Mouse (Mus musculus) small intestine, adult 2 months (tissue): ENCODE measurements around the gene Dydc2. TPM values are rescaled to one million over a fixed set of nuclear protein-coding genes. Genes with fewer than 3 reads are reported as not detected.

Experiments
- H3K27ac ChIP-seq: fragments of 200-500 bp; 2 replicates; pipeline ENCODE4 v1.5.1; 2012; ENCODE audit warnings: low read depth, low read length, control low read depth, inconsistent platforms; ENCODE audit not compliant: insufficient read depth
- H3K27me3 ChIP-seq: fragments of 200-500 bp; 2 replicates; pipeline ENCODE4 v1.6.1; 2012; ENCODE audit warnings: mild to moderate bottlenecking, moderate library complexity, low read length, inconsistent platforms; ENCODE audit not compliant: control insufficient read depth, insufficient read depth
- H3K36me3 ChIP-seq: fragments of 200-500 bp; 2 replicates; pipeline ENCODE4 v1.6.1; 2012; ENCODE audit warnings: mild to moderate bottlenecking, low read length, control low read depth, inconsistent platforms; ENCODE audit not compliant: control insufficient read depth, insufficient read depth
- H3K4me1 ChIP-seq: fragments of 200-500 bp; 2 replicates; pipeline ENCODE4 v1.6.1; 2012; ENCODE audit warnings: low read length, inconsistent platforms, mixed read lengths; ENCODE audit not compliant: control insufficient read depth, insufficient read depth, insufficient read length
- H3K4me3 ChIP-seq: fragments of 200-500 bp; 2 replicates; pipeline ENCODE4 v1.5.1; 2012; ENCODE audit warnings: low read depth, mild to moderate bottlenecking, control low read depth, inconsistent platforms, low read length, moderate library complexity
- CTCF ChIP-seq: fragments of 200-500 bp; IDR thresholded peaks from 2 replicates; pipeline ENCODE4 v1.5.1; 2012; ENCODE audit warnings: low read depth, mild to moderate bottlenecking, control low read depth, inconsistent platforms, low read length, moderate library complexity, mixed read lengths; ENCODE audit not compliant: insufficient replicate concordance, insufficient read length; ENCODE audit errors: extremely low read depth
- POLR2A ChIP-seq: fragments of 200-500 bp; IDR thresholded peaks from 2 replicates; pipeline ENCODE4 v1.6.1; 2012; ENCODE audit warnings: low read depth, mild to moderate bottlenecking, control low read depth, inconsistent platforms, low read length, moderate library complexity
- WGBS: fragments of 180-500 bp; shearing (Covaris S2); methylation state at CpG from one replicate; pipeline ENCODE4 v1.1.7; 2018; 5-methylcytosine and 5-hydroxymethylcytosine counted together
- polyA plus RNA-seq: library from polyadenylated mRNA; depleted of rRNA; stranded (reverse); fragments of >200 nt; gene quantifications from 2 replicates; pipeline ENCODE4 v1.2.3, GENCODE M21; 2012; rRNA removed

The Dydc2 gene
- polyA plus RNA-seq, 1 experiment: not detected

DNA sequence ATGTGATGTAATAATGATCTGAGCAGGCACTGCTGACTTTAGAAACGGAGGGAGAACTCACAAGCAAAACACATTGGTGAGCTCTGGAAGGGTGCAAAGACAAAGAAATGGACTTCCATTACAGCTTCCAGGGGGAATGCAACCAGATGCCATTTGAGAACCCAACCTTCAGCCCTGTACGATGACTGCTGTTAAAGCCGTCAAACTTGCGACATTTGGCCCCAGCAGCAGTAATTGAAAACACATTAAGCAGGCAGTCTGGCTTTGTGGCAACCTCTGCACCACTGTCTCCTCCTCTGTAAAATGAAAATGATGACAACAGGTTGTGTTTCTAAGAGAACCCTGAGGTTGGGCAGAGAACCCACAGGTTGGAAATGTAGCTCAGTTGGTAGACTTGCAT lies 68.2 kb downstream of the Dydc2 start:
- Histone ChIP-seq H3K4me1 (no peaks in the 10 kb centered on the region), H3K36me3 (peaks cover 7% of the 10 kb centered on the region), H3K27me3 (no peaks in the 10 kb centered on the region), H3K27ac (no peak overlapping the region), H3K4me3 (no peak overlapping the region)
- WGBS: 90% methylated on average over 4 of the region's 4 CpGs
- TF ChIP-seq CTCF (no peak), POLR2A (no peak)

DNA sequence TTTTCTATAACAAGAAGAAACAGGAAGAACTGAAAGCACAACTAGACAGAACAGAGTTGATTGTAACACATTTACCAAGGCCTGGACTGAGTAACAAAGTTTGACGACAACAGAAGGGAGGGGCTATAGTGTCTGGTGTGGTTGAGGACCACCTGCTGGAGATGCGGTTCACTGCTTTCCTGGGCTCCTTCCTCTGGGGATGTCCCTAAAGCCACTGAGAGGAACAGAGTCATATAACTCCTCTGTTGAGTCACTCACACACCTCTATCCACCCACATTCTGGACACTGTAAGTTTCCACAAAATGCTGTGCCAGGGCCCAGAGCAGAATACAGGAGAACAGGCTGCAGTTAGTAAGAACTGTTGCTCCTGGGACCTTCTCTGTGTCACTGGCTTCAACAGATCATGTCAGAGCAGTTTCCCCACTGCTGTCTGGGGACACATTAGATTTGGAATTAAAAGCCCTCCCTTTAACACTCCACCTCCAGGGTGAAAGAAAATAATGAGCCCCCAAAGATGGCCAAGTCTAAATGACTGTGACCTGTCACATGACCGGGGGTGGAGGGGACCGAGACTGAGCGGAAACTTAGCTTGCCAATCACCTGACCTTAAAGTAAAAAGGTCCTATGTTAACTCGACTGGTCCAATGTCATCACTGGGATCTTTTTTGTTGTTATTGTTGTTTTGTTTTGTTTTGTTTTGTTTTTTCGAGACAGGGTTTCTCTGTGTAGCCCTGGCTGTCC lies 68.9 kb downstream of the Dydc2 start:
- WGBS: 83% methylated on average over 7 of the region's 7 CpGs
- Histone ChIP-seq H3K4me3 (no peak overlapping the region), H3K4me1 (no peaks in the 10 kb centered on the region), H3K27ac (no peak overlapping the region), H3K27me3 (no peaks in the 10 kb centered on the region), H3K36me3 (peaks cover 9% of the 10 kb centered on the region)
- no peak for TF ChIP-seq CTCF
- TF ChIP-seq POLR2A: no peak

Other genes with a start within 250 kb of the Dydc2 start
- gene Sh2d4b, start 175.9 kb downstream of the Dydc2 start, polyA plus RNA-seq: 0.09 and 0.13 TPM in 2 replicates
- gene Tspan14, start 102.4 kb downstream of the Dydc2 start, polyA plus RNA-seq: 18.4 and 38.2 TPM in 2 replicates
- gene Fam213a, start 55.4 kb downstream of the Dydc2 start, polyA plus RNA-seq: 16.7 and 29.9 TPM in 2 replicates
- gene Dydc1, start 3.7 kb upstream of the Dydc2 start, polyA plus RNA-seq: not detected in 2 replicates
- 2.5 TPM in 1 of 2 replicates, not detected in the other for gene Mat1a, start 35.8 kb upstream of the Dydc2 start, polyA plus RNA-seq
- gene Sftpa1, start 62.6 kb upstream of the Dydc2 start, polyA plus RNA-seq: not detected in 2 replicates
- not detected in 2 replicates for gene Mbl1, start 82.2 kb upstream of the Dydc2 start, polyA plus RNA-seq
- gene Sftpd, start 115.9 kb upstream of the Dydc2 start, polyA plus RNA-seq: 0.24 TPM in 1 of 2 replicates, not detected in the other
- not detected in 2 replicates for gene Gm2832, start 209.6 kb upstream of the Dydc2 start, polyA plus RNA-seq